Mouse (Mus musculus) layer of hippocampus, postnatal 25 days (tissue): ENCODE data around the gene Sbf2. TPM values are rescaled to one million over a fixed set of nuclear protein-coding genes. Genes with fewer than 3 reads are reported as not detected.

Experiments
- total RNA-seq, 2 experiments: library from RNA; stranded (reverse); gene quantifications; 2 replicates each; pipeline ENCODE4 v1.2.3; 2021

Sbf2 gene
- total RNA-seq, 2 experiments from 2014 or later, result 62.9 to 76.0 TPM

Other genes starting within 250 kb of the Sbf2 start
- 1 to 10 TPM; 1.2 to 1.9 TPM for gene Adm, start 12.7 kb upstream of the Sbf2 start, total RNA-seq
- 10 to 100 TPM; 20.7 to 27.0 TPM for gene Ampd3, start 153.3 kb upstream of the Sbf2 start, total RNA-seq
- 10 to 100 TPM; 74.9 to 81.6 TPM for gene Rnf141, start 229.5 kb upstream of the Sbf2 start, total RNA-seq
- gene Lyve1, start 248.3 kb upstream of the Sbf2 start, total RNA-seq, result 1 to 10 TPM in 1 of 2 experiments, under 1 TPM in 1; 0.85 to 1.5 TPM